Mouse (Mus musculus) CH12.LX (cell line): Measurements from ENCODE around the gene Nck2. TPM values are rescaled to one million over a fixed set of nuclear protein-coding genes. Genes with fewer than 3 reads are reported as not detected.

Experiments
- DNase-seq: peaks from one replicate; pipeline ENCODE4 v3.0.0-alpha.2; 2013; ENCODE audit errors: extremely low read depth
- H3K27ac ChIP-seq: 2 replicates; pipeline ENCODE4 v1.5.1; 2012; ENCODE audit warnings: low read depth, mild to moderate bottlenecking, control low read depth, moderate library complexity; ENCODE audit not compliant: insufficient read depth
- H3K27me3 ChIP-seq: replicated peaks from 2 replicates; pipeline ENCODE3; 2012; ENCODE audit warnings: inconsistent platforms
- H3K36me3 ChIP-seq, 2 experiments: replicated peaks in 1 of 2; 2 replicates each; pipeline versions ENCODE3 to v1.6.1; 2012; ENCODE audit warnings: inconsistent platforms in 1 of 2, low read length in 1 of 2, mild to moderate bottlenecking in 1 of 2, mixed read lengths in 1 of 2, moderate library complexity in 1 of 2; ENCODE audit not compliant: control insufficient read depth in 1 of 2, insufficient read depth in 1 of 2
- H3K4me1 ChIP-seq, 2 experiments: 2 replicates each; pipeline ENCODE4 v1.6.1; 2012; ENCODE audit warnings: inconsistent platforms in 1 of 2, moderate library complexity in 1 of 2; ENCODE audit not compliant: insufficient read depth in 2 of 2, control insufficient read depth in 1 of 2
- H3K4me2 ChIP-seq: 2 replicates; pipeline ENCODE4 v1.6.1; 2012; ENCODE audit warnings: low read depth, mild to moderate bottlenecking, control low read depth; ENCODE audit not compliant: poor library complexity, insufficient read depth, severe bottlenecking
- H3K4me3 ChIP-seq, 3 experiments: fragments of 150-350 bp in 1 of 3; sonication (generic) in 1 of 3; replicated peaks in 1 of 3; 2 replicates each; pipeline versions ENCODE3 to v1.5.1; 2011 to 2012; ENCODE audit warnings: low read depth in 2 of 3, low read length in 2 of 3, mild to moderate bottlenecking in 2 of 3, moderate library complexity in 2 of 3, control low read depth in 1 of 3, improper control_type of control experiment in 1 of 3, inconsistent platforms in 1 of 3, mixed read lengths in 1 of 3; ENCODE audit not compliant: poor library complexity in 1 of 3
- H3K79me2 ChIP-seq: replicated peaks from 2 replicates; pipeline ENCODE4 v1.6.1; 2012; ENCODE audit warnings: mild to moderate bottlenecking, moderate library complexity; ENCODE audit not compliant: control insufficient read depth, poor library complexity, insufficient read depth, severe bottlenecking; ENCODE audit errors: extremely low read depth
- H3K9ac ChIP-seq: 2 replicates; pipeline ENCODE4 v1.6.1; 2012; ENCODE audit warnings: low read depth, mild to moderate bottlenecking, control low read depth, moderate library complexity; ENCODE audit not compliant: insufficient read depth
- H3K9me3 ChIP-seq: replicated peaks from 2 replicates; pipeline ENCODE3; 2012; ENCODE audit warnings: low read length, inconsistent platforms, mixed read lengths
- BHLHE40 ChIP-seq: IDR thresholded peaks from 2 replicates; pipeline ENCODE4 v1.6.1; 2011; ENCODE audit warnings: mild to moderate bottlenecking, low read depth, low read length, improper control_type of control experiment
- ELF1 ChIP-seq: IDR thresholded peaks from 2 replicates; pipeline ENCODE4 v1.6.1; 2014; ENCODE audit warnings: low read depth, mild to moderate bottlenecking, inconsistent platforms, low read length, improper control_type of control experiment
- EP300 ChIP-seq: IDR thresholded peaks from 2 replicates; pipeline ENCODE4 v1.6.1; 2011; ENCODE audit warnings: low read length, improper control_type of control experiment
- MAFK ChIP-seq: IDR thresholded peaks from 2 replicates; pipeline ENCODE4 v1.6.1; 2011; ENCODE audit warnings: low read length, improper control_type of control experiment; ENCODE audit not compliant: insufficient replicate concordance
- MAX ChIP-seq: IDR thresholded peaks from 2 replicates; pipeline ENCODE4 v1.6.1; 2011; ENCODE audit warnings: low read length, improper control_type of control experiment
- NRF1 ChIP-seq: IDR thresholded peaks from 2 replicates; pipeline ENCODE4 v1.6.1; 2014; ENCODE audit warnings: low read depth, mild to moderate bottlenecking, inconsistent platforms, low read length, improper control_type of control experiment, moderate library complexity
- PAX5 ChIP-seq: IDR thresholded peaks from 2 replicates; pipeline ENCODE4 v1.6.1; 2012; ENCODE audit warnings: low read length, inconsistent platforms, mixed read lengths
- RAD21 ChIP-seq: IDR thresholded peaks from 2 replicates; pipeline ENCODE4 v1.6.1; 2011; ENCODE audit warnings: low read depth, mild to moderate bottlenecking, low read length, improper control_type of control experiment, moderate library complexity
- RCOR1 ChIP-seq: conservative IDR thresholded peaks from 2 replicates; pipeline ENCODE4 v1.6.1; 2012; ENCODE audit warnings: low read depth, mild to moderate bottlenecking, inconsistent platforms, low read length, improper control_type of control experiment
- UBTF ChIP-seq: IDR thresholded peaks from 2 replicates; pipeline ENCODE4 v1.6.1; 2012; ENCODE audit warnings: low read depth, mild to moderate bottlenecking, inconsistent platforms, low read length, improper control_type of control experiment, moderate library complexity
- dilution Hi-C: fragments of 300-500 bp; cut with MboI; formaldehyde crosslinking; loops from 2 replicates; pipeline ENCODE4 v1.14.3; 2020; ENCODE audit warnings: low sequenced_read_pairs; ENCODE audit not compliant: extremely low pct_unique_long_range_greater_than_20kb, extremely low pct_ligation_motif_present
- in situ Hi-C: fragments of 300-500 bp; cut with MboI; formaldehyde crosslinking; loops from 3 replicates; pipeline ENCODE4 v1.14.3; 2019; ENCODE audit warnings: low sequenced_read_pairs, low pct_ligation_motif_present, low pct_unique_long_range_greater_than_20kb, mixed read lengths
- polyA plus RNA-seq: library from polyadenylated mRNA; unstranded; fragments of >175 nt; gene quantifications from 2 replicates; pipeline ENCODE4 v1.2.1, GENCODE M21; 2012; ENCODE audit warnings: low read depth; ENCODE audit not compliant: insufficient read length
- total RNA-seq, 2 experiments: library from RNA; depleted of rRNA; stranded (reverse); fragments of 300-350 nt in 1 of 2; fragments of >200 nt in 1 of 2; gene quantifications; 2 replicates each; pipeline ENCODE4 v1.2.3; 2012 to 2014

Nck2 gene
- 6.4 and 7.6 TPM in 2 replicates for total RNA-seq (2012; rRNA removed)
- 4.4 and 5.2 TPM in 2 replicates for total RNA-seq (2014; rRNA removed)
- polyA plus RNA-seq, result 4.6 and 6.8 TPM in 2 replicates

- dilution Hi-C loops (no loop called here), in situ Hi-C loops (no loop called here)
- DNase-seq, result no peak
- TF ChIP-seq BHLHE40 (peak; percentile 10; the same call in 1 of the 2 replicates), UBTF (no peak)
- peak within 1 kb of the TSS; percentile 49; the same call in 1 of the 2 replicates for H3K9ac ChIP-seq
- peak within 1 kb of the TSS; percentile 78 for H3K4me2 ChIP-seq
- no peaks in the 10 kb centered on the region for H3K9me3 ChIP-seq
- H3K4me3 ChIP-seq, result peak within 1 kb of the TSS; percentile 37 to 85 (median 83)
- no peaks in the 10 kb centered on the region; the same call in 1 of the 2 replicates for H3K79me2 ChIP-seq
- peaks cover 11 to 33% of the 10 kb centered on the region in 2 experiments for H3K4me1 ChIP-seq
- no peaks in the 10 kb centered on the region for H3K36me3 ChIP-seq
- peaks cover 3% of the 10 kb centered on the region for H3K27me3 ChIP-seq
- H3K27ac ChIP-seq, result no peak within 1 kb of the TSS
Observed at GRCm38 (mm10) chr1:43444531-43444930, at the start of gene Nck2. Gene Nck2, plus strand, starts transcription at chr1:43444579.

GRCm38 (mm10) chr1:43395040-43395439, 49.3 kb upstream of the Nck2 start:
- Histone ChIP-seq H3K27me3 (no peaks in the 10 kb centered on the region), H3K9me3 (no peaks in the 10 kb centered on the region), H3K9ac (no peak overlapping the region), H3K27ac (no peak overlapping the region), H3K36me3 (no peaks in the 10 kb centered on the region), H3K4me2 (no peak overlapping the region), H3K4me3 (no peak overlapping the region), H3K4me1 (no peaks in the 10 kb centered on the region), H3K79me2 (no peaks in the 10 kb centered on the region)
- no peak for DNase-seq
- dilution Hi-C loops, result no loop called here
- in situ Hi-C loops, result no loop called here
- no peak for TF ChIP-seq RAD21
- TF ChIP-seq PAX5, result no peak
- TF ChIP-seq NRF1, result no peak
- no peak for TF ChIP-seq RCOR1

GRCm38 (mm10) chr1:43395799-43396198, 48.6 kb upstream of the Nck2 start:
- DNase-seq, result no peak
- dilution Hi-C loops, result no loop called here
- TF ChIP-seq MAX, result no peak
- TF ChIP-seq MAFK, result no peak
- no peak for TF ChIP-seq EP300
- no peak for TF ChIP-seq RCOR1
- TF ChIP-seq ELF1, result no peak
- Histone ChIP-seq H3K9me3 (no peaks in the 10 kb centered on the region), H3K36me3 (no peaks in the 10 kb centered on the region), H3K27ac (no peak overlapping the region), H3K4me1 (0 out of 4 replicates have a peak, but pooled peaks cover 0 to under 1% of the 10 kb centered on the region in 2 experiments), H3K4me2 (no peak overlapping the region), H3K27me3 (no peaks in the 10 kb centered on the region), H3K79me2 (no peaks in the 10 kb centered on the region), H3K4me3 (no peak overlapping the region), H3K9ac (no peak overlapping the region)
- in situ Hi-C loops, result no loop called here
